Mouse (Mus musculus) ovary, postnatal 10 days (tissue): ENCODE data around the gene Cstf3.

Experiments used
- DNase-seq: peaks from one replicate; pipeline ENCODE4 v3.0.0; 2022; ENCODE audit warnings: low spot score

Cstf3 gene

DNA sequence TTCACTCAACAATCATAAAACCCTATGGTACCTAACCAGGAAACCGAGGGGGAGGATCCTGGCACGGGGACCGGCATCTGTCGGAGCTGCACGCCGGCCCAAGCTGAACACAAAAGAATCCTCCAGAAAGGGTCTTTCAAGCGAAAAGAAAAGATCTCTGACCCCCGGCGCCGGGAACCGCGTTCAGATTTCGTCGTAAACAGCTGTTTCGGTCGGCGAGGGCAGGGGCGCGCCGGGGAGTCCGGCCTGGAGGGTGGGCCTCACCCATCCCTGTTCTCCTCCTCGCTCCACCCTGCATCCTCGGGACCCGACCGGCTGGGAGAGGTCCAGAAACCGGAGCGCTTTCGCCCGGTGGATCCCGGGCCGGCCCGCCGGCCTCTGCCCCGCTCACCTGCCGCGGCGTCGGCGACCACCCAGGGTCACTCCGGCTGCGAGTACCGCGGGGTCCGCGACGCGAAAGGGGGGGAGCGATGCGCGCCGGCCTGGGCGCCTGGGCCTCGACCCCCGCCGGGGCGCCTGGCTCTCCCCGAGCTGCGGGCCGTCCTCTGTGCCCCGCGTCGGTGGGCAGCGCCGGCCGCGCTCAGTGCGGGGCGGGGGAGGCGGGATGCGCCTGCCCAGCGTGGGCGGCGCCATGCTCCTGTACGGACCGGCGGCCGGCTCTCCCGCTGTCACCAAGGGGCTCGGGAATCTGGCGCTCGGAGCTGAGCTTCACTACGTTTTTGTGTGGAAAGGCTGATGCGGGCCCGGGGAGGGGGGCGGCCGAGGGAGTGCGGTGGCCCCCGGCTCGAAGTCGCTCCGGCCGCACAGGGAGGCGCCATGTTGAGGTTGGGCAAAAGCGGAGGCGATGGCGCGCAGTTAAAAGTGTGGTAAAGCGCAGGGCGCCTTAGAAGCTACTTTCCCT lies 121.5 kb downstream of the Cstf3 start, which contains the start of gene Tcp11l1:
Gene Tcp11l1, minus strand, starts transcription at position 585 of the 901 bp plus-strand sequence.
- DNase-seq: peak; percentile 61

- no peak for DNase-seq
These were observed 122.1 kb downstream of the Cstf3 start for GRCm38 (mm10) chr2:104712486-104712809.

GRCm38 (mm10) chr2:104714254-104714691 lies 124.0 kb downstream of the Cstf3 start:
- no peak for DNase-seq
